Mouse (Mus musculus) heart, adult 2 months (tissue): ENCODE data around the gene Osbp2.

Source experiments
- CTCF ChIP-seq: fragments of 200-600 bp; IDR thresholded peaks from 2 replicates; pipeline ENCODE4 v1.8.1; 2022; ENCODE audit warnings: antibody characterized with exemption, mild to moderate bottlenecking, moderate library complexity
- EP300 ChIP-seq: fragments of 200-500 bp; IDR thresholded peaks from 2 replicates; pipeline ENCODE4 v1.6.1; 2011; ENCODE audit warnings: low read depth, low read length, control low read depth; ENCODE audit not compliant: insufficient read depth
- POLR2A ChIP-seq: fragments of 200-500 bp; IDR thresholded peaks from 2 replicates; pipeline ENCODE4 v1.6.1; 2011; ENCODE audit warnings: mild to moderate bottlenecking, low read depth, low read length, control low read depth; ENCODE audit not compliant: insufficient read depth

GRCm38 (mm10) chr11:3749831-3750230 is 113.9 kb downstream of the Osbp2 start:
- TF ChIP-seq POLR2A (no peak), CTCF (no peak), EP300 (no peak)
